In genomic region chr7:141434464-141434863, GRCm38 (mm10) we compare ENCODE assay signal across 8 mouse cellular contexts. TPM values are rescaled to one million over a fixed set of nuclear protein-coding genes. Genes with fewer than 3 reads are reported as not detected.
A peak's percentile ranks its signal among the peaks of the same experiment; 100 is the strongest.
DNase-seq lines count a peak whose midpoint lies in the region; ATAC-seq and TF ChIP-seq lines count a peak whose summit lies in the region.

No protein-coding gene starts in this region.

- H3K9ac ChIP-seq in lung, embryonic 14.5 days, result peak overlapping the region; percentile 51

- peak overlapping the region; percentile 37 for H3K4me3 ChIP-seq in lung, embryonic 14.5 days (ENCODE audit: low read depth, low read length)
- H3K4me3 ChIP-seq in cerebellum, adult 2 months (replicated peaks; ENCODE audit: insufficient read depth, low read depth, low read length), result peak overlapping the region; percentile 84
- H3K4me3 ChIP-seq in midbrain, embryonic 10.5 days, result peak overlapping the region; percentile 72

- no peak for ATAC-seq in lung, embryonic 14.5 days (ENCODE audit: insufficient read depth)

- no peaks in the 10 kb centered on the region for H3K27me3 ChIP-seq in lung, embryonic 14.5 days (ENCODE audit: insufficient read depth, low read length)
- H3K27me3 ChIP-seq in cerebellum, adult 2 months (ENCODE audit: control insufficient read depth, insufficient read depth, low read length), result no peaks in the 10 kb centered on the region
- H3K27me3 ChIP-seq in midbrain, embryonic 10.5 days (ENCODE audit: low read depth, poor library complexity, severe bottlenecking), result no peaks in the 10 kb centered on the region

- intact Hi-C loops in gastrocnemius, postnatal 36 days (cut with DNase I), result no loop called here

- DNase-seq in lung, embryonic 14.5 days, result peak; percentile 72
- no peak for DNase-seq in lung, postnatal 4 days
- DNase-seq in cerebellum, adult 2 months, result peak; percentile 86 to 90
- DNase-seq in frontal cortex, postnatal 36 days (ENCODE audit: low spot score in 2 of 2), result peak; percentile 70 to 80
- peak; percentile 49 to 70 for DNase-seq in kidney, postnatal 25 days
- DNase-seq in midbrain, embryonic 10.5 days (ENCODE audit: low spot score), result peak; percentile 62
- peak; percentile 75 for DNase-seq in telencephalon, adult 2 months (ENCODE audit: low read depth, low spot score)
- no peak for DNase-seq in gastrocnemius, postnatal 36 days

- peaks cover 50% of the 10 kb centered on the region for H3K36me3 ChIP-seq in lung, embryonic 14.5 days (ENCODE audit: insufficient read depth)
- H3K36me3 ChIP-seq in midbrain, embryonic 10.5 days, result peaks cover 60% of the 10 kb centered on the region

- H3K9me3 ChIP-seq in lung, embryonic 14.5 days (ENCODE audit: low read depth, low read length), result no peaks in the 10 kb centered on the region
- no peaks in the 10 kb centered on the region for H3K9me3 ChIP-seq in midbrain, embryonic 10.5 days (replicated peaks)

- peaks cover 20% of the 10 kb centered on the region; the same call in 1 of the 2 replicates for H3K4me1 ChIP-seq in lung, embryonic 14.5 days (ENCODE audit: insufficient read depth)
- peaks cover 50% of the 10 kb centered on the region for H3K4me1 ChIP-seq in cerebellum, adult 2 months (ENCODE audit: control insufficient read depth, insufficient read depth, low read length)
- H3K4me1 ChIP-seq in midbrain, embryonic 10.5 days, result peaks cover 75% of the 10 kb centered on the region

- peak overlapping the region; percentile 70 for H3K4me2 ChIP-seq in lung, embryonic 14.5 days

- no peak for TF ChIP-seq CTCF in lung, embryonic 14.5 days (IDR thresholded peaks at IDR 0.05; ENCODE audit: low read depth)
- no peak for TF ChIP-seq CTCF in cerebellum, adult 2 months (IDR thresholded peaks at IDR 0.05; ENCODE audit: borderline replicate concordance, insufficient read depth, low read depth, low read length)

- TF ChIP-seq POLR2A in cerebellum, adult 2 months (IDR thresholded peaks at IDR 0.05; ENCODE audit: borderline replicate concordance, insufficient read depth, low read length), result peak; percentile 57; the same call in 1 of the 2 replicates

- WGBS in lung, embryonic 14.5 days, result 13% methylated on average over 8 of the region's 8 CpGs
- under 1% methylated on average over 8 of the region's 8 CpGs for WGBS in cerebellum, adult 2 months
- 14% methylated on average over 8 of the region's 8 CpGs for WGBS in midbrain, embryonic 10.5 days

- no peak overlapping the region; the same call in 1 of the 2 replicates for H3K27ac ChIP-seq in lung, embryonic 14.5 days (ENCODE audit: low read depth)
- peak overlapping the region; percentile 98 for H3K27ac ChIP-seq in cerebellum, adult 2 months (ENCODE audit: insufficient read depth, low read length)
- H3K27ac ChIP-seq in midbrain, embryonic 10.5 days (replicated peaks), result peak overlapping the region; percentile 86

RNA-seq across cellular contexts. Expression of gene Slc25a22, which starts 3.2 kb away (rescaled TPM):
- polyA plus RNA-seq in lung, embryonic 14.5 days (2014; fragmentation: Nextera tagmentation; extraction: Ambion mirVana), result 27.6 and 30.1 TPM in 2 replicates
- 328 and 384 TPM in 2 replicates for polyA plus RNA-seq in cerebellum, adult 2 months (2012; rRNA removed)
- polyA plus RNA-seq in midbrain, embryonic 10.5 days (2016; fragmentation: Nextera tagmentation; extraction: Ambion mirVana), result 43.7 and 48.4 TPM in 2 replicates
- total RNA-seq in gastrocnemius, postnatal 36 days (2021), result 10 to 100 TPM; 15.6 to 38.4 TPM

RNA-seq across cellular contexts. Expression of gene Cend1, which starts 5.2 kb away (rescaled TPM):
- polyA plus RNA-seq in lung, embryonic 14.5 days (2014; fragmentation: Nextera tagmentation; extraction: Ambion mirVana), result not detected in 2 replicates
- 375 and 402 TPM in 2 replicates for polyA plus RNA-seq in cerebellum, adult 2 months (2012; rRNA removed)
- 8.9 and 15.1 TPM in 2 replicates for polyA plus RNA-seq in midbrain, embryonic 10.5 days (2016; fragmentation: Nextera tagmentation; extraction: Ambion mirVana)
- total RNA-seq in gastrocnemius, postnatal 36 days (2021), result under 1 TPM; 0.20 to 0.39 TPM

RNA-seq across cellular contexts. Expression of gene Pidd1, which starts 9.4 kb away (rescaled TPM):
- polyA plus RNA-seq in lung, embryonic 14.5 days (2014; fragmentation: Nextera tagmentation; extraction: Ambion mirVana), result 12.6 and 14.2 TPM in 2 replicates
- 3.2 and 4.4 TPM in 2 replicates for polyA plus RNA-seq in cerebellum, adult 2 months (2012; rRNA removed)
- polyA plus RNA-seq in midbrain, embryonic 10.5 days (2016; fragmentation: Nextera tagmentation; extraction: Ambion mirVana), result 18.8 and 20.9 TPM in 2 replicates
- under 1 TPM; 0.15 to 0.18 TPM for total RNA-seq in gastrocnemius, postnatal 36 days (2021)

RNA-seq across cellular contexts. Expression of gene Rplp2, which starts 12.7 kb away (rescaled TPM):
- 1,415 and 1,470 TPM in 2 replicates for polyA plus RNA-seq in lung, embryonic 14.5 days (2014; fragmentation: Nextera tagmentation; extraction: Ambion mirVana)
- 481 and 571 TPM in 2 replicates for polyA plus RNA-seq in cerebellum, adult 2 months (2012; rRNA removed)
- polyA plus RNA-seq in midbrain, embryonic 10.5 days (2016; fragmentation: Nextera tagmentation; extraction: Ambion mirVana), result 905 and 1,135 TPM in 2 replicates
- 100 to 1,000 TPM; 466 to 562 TPM for total RNA-seq in gastrocnemius, postnatal 36 days (2021)

RNA-seq across cellular contexts. Expression of gene Gatd1, which starts 20.5 kb away (rescaled TPM):
- 48.5 and 49.1 TPM in 2 replicates for polyA plus RNA-seq in lung, embryonic 14.5 days (2014; fragmentation: Nextera tagmentation; extraction: Ambion mirVana)
- 48.1 and 49.2 TPM in 2 replicates for polyA plus RNA-seq in cerebellum, adult 2 months (2012; rRNA removed)
- 45.1 and 47.0 TPM in 2 replicates for polyA plus RNA-seq in midbrain, embryonic 10.5 days (2016; fragmentation: Nextera tagmentation; extraction: Ambion mirVana)
- 1 to 10 TPM; 6.3 to 6.7 TPM for total RNA-seq in gastrocnemius, postnatal 36 days (2021)

Comparison
In these comparisons a context has a peak if more than half of its experiments do, and no peak if none do; other contexts are left out.
1. DNase-seq: peak in lung, embryonic 14.5 days (single experiment), cerebellum, adult 2 months (2 of 2), frontal cortex, postnatal 36 days (2 of 2), kidney, postnatal 25 days (2 of 2), midbrain, embryonic 10.5 days (single experiment) and telencephalon, adult 2 months (single experiment); none in lung, postnatal 4 days (0 of 2) and gastrocnemius, postnatal 36 days (0 of 2).
2. RNA of gene Cend1, which starts 5.2 kb away (polyA plus RNA-seq): 375 to 402 TPM in cerebellum, adult 2 months; 8.9 to 15.1 TPM in midbrain, embryonic 10.5 days and not detected in lung, embryonic 14.5 days; every median in the first group is over 10 times any median in the second.
3. Peak in every context shown above with its lines, with median percentiles within 50 percentile points of each other: H3K4me3 ChIP-seq.